Mouse (Mus musculus) left cerebral cortex, adult 18-20 months (tissue): ENCODE measurements around the gene Shisal1. TPM values are rescaled to one million over a fixed set of nuclear protein-coding genes. Genes with fewer than 3 reads are reported as not detected.

ENCODE experiments used
- DNase-seq, 2 experiments: peaks; one replicate each; pipeline ENCODE4 v3.0.0; 2021 to 2022; ENCODE audit warnings: low spot score in 2 of 2, mixed read lengths in 1 of 2
- long read RNA-seq, 2 experiments: library from polyadenylated mRNA; stranded (forward); transcript quantifications; one replicate each; pipeline ENCODE4 v2.0.0; 2021
- total RNA-seq, 2 experiments: library from RNA; stranded (reverse); gene quantifications; 2 replicates each; pipeline ENCODE4 v1.2.3; 2021

Gene Shisal1
- 10 to 100 TPM; 41.6 to 49.5 TPM for total RNA-seq
- long read RNA-seq, experiment 1, full-length matches to known transcripts = 1 of 29 reads
- long read RNA-seq, experiment 1, partial matches to known transcripts = 0 of 29 reads
- long read RNA-seq, experiment 1, other reads (novel, unspliced or antisense) = 28 of 29 reads
- long read RNA-seq, experiment 2, full-length matches to known transcripts = 1 of 27 reads
- long read RNA-seq, experiment 2, partial matches to known transcripts = 0 of 27 reads
- long read RNA-seq, experiment 2, other reads (novel, unspliced or antisense) = 26 of 27 reads

DNA sequence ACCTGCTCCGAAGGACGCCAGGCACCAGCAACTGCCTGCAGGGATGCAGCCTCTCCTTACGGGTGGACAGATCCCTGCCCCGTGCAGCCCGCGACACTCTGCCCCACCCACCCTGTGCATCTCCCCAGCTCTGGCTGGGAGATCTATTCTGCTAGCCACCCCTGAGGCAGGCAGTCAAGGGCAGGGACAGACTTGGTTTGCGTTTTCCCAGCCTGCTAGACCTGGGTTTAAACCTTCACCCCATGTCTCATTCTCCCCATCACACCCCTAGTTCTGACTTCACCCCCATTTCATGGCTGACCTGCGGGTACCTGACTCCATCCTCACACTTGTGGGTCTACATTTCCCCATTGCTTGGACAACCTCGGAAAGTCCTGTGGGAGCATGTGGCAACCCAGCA, at the start of gene Shisal1:
TSS of gene Shisal1 (minus strand) at position 101 of the 400 bp plus-strand sequence.
- no peak for DNase-seq

DNA sequence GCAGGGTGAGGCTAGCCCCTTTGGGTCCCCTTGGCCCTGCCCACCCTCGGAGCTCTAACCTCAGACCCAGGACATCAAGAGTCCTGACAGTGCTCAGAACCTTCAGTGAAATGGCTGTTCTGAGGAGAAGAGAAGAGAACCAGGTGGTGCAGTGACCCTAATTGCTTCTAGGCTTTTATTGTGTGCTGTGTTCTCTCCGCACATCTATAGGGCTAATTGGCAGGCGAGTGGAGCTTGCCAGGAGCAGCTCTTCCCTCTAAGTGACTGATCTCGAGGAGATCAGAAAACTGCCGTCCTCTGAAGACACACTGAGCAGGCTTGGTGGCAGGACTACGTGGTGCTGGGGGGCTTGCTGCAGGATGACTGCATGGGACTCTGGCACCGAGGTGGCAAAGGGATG, 43.6 kb upstream of the Shisal1 start:
- DNase-seq = no peak

DNA sequence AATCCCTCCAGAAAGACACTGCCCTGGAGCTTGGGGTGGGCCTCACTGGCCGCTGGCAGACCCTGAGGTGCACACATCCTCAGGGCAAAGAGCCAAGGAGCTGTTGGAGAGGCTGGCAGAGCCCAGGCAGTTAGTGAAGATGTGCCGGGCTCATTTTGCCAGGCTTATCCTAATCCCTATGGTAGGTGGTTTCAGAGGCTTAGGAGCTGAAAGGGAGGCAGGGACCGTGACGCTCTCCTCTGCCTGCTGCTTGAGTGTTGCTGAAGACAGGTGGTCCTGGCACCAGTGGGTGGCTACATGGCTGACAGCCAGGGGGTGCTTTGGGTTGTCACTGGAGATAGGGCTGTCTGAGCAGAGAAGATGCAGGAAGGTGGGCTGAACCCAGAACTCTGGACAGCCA, 37.4 kb upstream of the Shisal1 start:
- no peak for DNase-seq

DNA sequence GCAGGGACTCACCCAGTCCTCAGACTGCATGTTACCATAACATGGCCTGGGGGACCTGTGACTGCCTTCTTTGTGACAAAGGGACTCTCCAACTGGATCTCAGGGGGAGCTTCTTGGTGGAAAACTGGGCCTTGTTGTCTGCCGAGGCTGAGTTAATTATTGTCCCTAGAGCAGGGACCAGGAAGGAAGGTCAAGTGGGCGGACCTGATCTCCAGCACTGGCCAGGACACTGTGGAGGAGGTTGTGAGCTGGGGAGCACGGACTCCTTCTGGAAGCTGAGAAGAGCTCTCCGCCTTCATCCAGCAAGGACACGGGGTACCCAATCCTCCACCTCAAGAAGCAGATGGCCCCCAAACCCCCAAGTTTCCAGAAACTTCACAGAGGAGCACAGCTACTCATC, 36.7 kb upstream of the Shisal1 start:
- no peak for DNase-seq

DNA sequence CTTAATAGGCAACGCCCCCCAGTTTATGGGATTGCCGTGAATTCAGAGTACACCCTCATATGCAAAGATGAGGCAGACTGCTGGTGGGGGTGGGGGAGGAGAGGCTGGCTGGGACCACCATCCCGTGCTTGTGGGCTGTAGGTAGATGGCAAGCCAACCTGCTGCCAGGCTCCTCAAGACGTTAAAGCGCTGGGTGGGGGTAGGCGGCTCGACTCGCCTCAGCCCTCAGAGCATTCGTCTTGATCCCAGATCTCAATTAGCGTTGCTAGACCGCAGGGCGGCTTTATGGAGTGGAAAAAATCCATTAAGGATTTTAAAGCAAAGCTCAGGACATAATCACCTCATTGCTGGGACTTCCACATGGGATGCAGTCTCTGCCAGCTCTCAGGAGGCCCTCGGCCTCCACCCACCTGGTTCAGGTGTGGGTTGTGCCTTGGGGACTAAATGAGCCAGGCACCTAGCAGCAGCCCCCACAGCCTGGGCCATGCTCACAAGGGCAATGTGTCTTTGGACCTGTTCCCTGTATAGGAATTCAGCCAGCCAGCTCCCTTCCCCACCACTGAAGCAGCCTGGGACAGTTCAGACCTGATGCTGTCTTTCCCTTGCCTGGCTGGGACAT, 34.5 kb upstream of the Shisal1 start:
- no peak for DNase-seq

DNA sequence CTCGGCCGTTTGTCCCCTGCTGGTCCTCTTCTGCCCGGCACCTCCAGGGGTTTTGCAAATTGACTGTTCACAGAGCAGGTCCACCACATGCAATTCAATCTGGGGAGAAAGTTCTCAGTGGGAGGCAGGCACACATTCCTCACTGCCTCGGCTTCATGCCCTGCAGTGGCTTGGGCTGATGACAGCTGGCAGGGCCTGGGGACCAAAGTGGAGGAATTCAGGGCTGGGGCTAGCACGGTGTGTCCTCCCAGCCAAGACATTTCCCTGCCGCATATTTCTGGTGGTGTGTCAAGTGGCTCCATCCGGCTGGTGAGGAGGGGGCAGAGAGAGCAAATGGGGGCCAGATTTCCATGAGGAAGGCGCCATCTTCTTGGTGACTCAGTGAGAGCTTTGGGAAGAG, 22.5 kb upstream of the Shisal1 start:
- no peak for DNase-seq

DNA sequence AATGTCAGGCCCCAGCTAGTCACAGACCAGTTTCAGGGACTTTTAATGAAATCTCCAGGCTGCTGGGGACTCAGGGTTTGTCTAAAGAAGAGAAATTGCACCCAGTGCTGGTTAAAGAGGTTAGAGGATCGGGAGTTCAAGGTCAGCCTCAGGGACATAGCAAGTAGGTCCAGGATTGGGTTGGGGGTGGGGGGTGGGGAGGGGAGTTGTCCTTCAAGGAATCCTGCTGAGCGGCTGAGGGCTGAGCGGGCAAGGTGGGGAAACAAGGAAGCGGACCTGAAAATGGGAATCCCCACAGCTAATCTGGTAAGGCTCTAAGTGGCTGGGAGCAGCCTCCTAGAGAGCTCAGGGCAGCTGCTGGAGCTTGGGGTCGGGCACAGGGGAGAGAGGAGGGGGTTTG, 20.9 kb upstream of the Shisal1 start:
- DNase-seq = no peak

DNA sequence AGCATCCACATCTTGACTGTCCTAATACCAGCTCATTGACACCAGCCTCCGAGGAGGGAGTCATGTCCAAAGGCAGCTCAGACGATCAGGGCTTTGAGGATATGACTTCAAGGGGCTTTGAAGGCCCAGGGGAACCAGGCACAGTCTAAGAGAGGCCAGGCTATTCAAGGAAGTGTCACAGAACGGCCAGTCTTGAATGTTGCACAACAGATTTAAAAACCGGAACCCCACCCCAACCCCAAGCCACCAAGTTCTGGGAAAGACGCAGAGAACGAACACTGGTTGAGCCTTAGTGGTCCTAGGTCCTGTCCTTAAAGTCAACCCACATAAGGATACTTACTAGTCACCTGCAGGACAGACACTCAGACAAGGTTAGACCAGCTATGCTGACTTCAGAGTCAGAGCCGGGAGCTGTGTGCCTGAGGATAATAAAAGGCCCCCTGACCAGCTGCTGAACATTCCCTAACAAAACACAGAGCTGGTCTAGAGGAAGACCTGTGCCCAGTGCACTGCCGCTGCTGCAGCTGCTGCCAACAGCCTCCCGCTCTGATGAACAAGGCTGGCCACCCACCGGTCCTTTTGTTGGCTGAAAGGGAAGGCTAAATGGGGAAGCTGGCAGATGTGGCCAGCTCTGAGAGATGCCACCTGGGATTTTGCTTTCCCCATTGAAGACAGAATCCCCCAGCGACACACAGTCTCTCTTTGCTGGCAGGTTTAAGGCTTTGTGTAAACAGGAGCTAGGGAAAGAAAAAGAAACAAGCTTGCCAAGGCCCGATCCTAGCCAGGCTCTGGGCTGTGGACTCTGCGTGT, 19.8 kb upstream of the Shisal1 start:
- no peak for DNase-seq

DNA sequence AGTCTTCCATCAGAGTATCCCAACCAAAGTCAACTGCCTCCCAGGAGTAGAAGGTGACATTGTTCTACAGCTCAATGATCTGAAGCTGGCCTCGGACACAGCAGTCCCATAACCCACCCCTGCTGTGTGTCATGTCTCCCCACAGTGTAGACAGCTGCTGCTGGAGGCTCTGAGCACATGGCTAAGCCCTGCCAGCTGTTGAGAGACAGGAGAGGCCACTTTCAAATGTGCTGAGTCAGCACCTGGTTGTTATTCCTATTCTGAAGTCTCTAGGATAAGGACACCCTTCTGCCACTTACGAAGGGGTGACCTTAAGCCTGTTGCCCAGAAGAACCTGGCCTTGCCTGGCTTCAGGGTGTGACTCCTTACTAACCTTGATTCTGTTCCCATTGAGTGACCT, 14.5 kb upstream of the Shisal1 start:
- no peak for DNase-seq

DNA sequence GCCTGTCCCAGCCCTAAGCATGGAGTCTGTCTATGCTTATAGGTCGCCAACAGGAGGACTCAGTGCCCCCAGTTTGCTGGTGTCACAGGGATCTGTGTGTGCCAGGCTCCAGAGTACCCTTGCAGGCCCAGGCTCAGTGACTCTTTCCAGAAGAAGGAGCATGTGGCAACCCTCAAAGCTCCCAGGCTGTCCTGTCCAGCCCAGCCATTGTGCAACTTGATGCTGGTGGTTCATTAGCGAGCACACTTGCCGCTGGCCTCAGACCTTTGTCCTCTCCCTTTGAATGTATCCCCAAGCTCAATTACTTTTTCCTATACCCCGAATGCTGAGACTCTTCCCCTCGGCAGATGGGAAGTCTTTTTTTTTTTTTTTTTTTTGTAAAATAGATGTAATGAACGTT, 12.1 kb upstream of the Shisal1 start:
- DNase-seq = no peak

DNA sequence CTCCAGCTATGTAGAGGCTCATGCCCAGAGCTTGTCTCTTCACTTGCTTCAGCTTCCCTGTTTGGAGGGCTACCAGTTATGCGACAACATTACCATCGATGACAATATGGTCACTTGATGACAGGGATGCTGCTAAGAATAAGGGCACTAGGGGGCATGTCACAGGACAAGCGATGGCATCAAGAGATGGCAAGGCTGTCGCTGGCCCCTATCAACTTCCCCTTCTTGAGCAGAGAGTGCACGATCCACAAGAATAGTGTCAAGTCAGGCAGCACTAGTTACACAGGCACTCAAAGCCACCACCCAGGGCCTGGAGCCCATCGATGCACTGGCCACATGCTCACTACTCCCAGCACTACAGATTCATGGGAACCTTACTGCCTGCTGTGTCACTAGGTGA, 8.4 kb upstream of the Shisal1 start:
- no peak for DNase-seq

DNA sequence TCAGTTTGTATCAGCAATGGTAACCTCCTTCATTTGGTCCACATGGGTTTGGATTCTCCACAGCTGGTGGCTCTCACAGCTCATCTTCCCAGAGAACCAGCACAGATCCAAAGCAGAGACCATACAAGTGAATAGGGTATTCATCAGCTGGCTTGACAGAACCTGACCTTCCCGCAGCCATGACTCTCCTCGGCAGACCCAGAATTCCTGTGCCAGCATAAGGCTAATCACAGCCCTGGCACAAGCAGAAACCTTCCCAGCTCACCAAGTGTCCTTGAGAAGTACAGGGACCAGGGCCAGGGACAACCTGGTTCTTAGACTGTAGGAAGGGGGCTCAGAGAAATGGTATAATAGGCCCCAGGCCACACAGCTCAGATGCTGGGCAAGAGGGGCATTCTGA, 6.2 kb upstream of the Shisal1 start:
- DNase-seq = no peak

DNA sequence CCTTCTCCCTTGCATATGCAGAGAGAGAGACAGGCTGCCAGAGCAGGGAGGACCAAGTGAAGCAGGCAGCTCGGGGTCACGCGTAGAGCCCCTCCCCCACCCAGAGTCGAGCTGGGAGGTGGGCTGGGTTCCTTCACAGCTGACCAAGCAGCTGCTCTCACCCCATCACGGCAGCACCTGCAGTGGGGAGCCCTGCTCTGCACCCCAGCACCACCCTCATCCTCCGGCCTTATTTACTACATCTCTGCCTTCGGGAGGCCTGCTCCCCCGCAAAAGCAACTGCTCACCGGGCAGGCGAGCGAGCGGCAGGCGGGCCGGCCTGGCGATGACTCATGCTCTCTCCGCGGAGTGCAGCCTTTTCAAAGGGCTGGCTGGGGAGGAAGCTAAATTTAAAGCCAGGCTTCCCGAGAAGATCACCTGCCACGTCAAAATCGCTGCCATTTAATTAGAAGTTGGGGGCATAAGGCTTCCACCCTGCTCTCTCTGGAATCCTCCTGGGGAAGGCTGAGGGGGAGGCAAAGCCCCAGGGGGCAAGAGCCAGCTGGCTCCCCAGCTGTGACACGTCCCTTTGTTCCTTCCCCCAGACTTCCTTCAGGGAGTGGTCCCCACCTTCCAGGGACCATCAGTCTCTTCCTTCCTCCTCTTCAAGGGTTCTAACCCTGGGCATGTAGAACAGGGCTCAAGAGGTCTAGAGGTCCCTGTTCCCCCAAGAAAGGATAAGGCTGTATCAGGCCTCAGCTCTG, 3.7 kb upstream of the Shisal1 start:
- DNase-seq = peak; percentile 78 to 88

DNA sequence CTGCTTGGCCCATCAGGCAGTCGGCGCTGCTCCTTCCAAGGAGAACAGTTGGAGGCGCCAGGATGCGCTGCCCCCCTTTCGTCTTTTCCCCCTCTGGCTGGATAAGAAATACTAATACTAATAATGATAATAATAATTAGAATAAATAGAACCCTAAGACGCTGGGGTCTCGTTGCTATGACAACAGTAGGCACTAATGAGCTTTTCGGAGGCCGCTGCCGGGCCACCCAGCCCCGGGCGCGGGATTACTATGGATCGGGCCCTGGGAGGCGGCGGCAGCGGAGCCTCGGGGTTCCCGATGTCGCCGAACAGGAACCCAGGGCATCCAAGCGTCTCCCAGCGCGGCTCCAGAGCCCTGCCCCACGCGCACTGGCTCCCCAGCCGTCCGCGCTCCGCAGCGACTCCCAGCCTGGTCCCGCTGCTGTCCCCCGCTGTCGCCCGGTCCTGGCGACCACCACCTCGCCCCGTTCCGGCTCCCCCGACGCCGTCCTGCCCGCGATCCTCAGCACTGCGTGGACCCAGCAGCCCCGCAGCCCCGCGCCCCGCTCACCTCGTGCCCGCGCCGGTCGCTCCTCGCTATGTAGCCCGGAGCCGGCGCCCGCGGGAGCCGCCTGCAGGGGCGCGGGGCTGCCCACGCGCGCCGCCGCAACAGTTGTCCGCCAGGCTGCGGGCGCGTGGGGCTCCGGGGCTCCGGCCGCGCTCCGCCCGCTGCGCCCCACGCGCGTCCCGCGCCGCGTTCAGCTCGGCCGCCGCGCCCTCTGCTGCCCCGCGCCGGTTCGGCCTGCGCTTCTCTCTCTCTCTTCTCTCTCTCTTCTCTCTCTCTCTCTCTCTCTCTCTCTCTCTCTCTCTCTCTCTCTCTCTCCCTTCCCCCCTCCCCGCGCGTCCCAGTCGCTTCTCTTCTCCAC, 833 bp downstream of the Shisal1 start:
- no peak for DNase-seq

DNA sequence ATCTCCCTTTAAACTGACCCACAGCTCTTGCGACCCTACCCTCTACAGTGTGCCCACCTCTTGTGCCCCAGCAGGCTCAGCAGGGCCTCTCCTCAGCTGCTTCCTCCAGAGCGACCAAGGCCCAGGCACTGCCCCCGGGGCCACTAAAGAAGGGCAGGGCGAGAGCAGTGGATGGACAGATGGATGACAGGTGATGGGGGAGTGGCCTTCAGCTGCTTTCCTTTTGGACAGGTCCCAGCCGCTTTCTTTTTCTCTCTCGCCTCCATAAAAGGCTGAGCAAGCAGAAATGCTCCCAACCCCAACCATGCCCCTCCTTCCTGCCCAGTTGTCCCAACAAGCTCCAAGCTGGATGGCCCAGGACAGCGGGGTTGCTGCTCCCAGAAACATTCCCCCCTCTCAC, 2.7 kb downstream of the Shisal1 start:
- DNase-seq = no peak

DNA sequence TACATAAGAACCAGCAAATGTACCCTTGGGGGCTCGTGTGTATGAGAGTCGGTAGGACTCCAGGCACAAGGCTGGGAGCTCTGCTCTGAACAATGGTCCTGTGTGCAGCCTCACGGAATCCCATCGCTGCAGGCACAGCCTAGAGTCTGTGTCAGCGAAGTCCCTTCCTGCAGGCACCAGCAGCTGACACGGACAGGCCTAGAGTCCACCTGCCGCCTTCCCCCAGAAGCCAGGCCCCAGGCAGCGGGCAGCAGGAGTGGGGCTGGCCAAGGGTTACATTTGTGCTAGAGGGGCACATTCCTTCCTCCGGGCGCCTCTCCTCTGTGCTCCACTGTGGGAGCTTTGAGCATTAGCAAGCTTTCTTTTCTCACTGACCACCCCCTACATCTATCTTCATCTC, 3.3 kb downstream of the Shisal1 start:
- DNase-seq = no peak

DNA sequence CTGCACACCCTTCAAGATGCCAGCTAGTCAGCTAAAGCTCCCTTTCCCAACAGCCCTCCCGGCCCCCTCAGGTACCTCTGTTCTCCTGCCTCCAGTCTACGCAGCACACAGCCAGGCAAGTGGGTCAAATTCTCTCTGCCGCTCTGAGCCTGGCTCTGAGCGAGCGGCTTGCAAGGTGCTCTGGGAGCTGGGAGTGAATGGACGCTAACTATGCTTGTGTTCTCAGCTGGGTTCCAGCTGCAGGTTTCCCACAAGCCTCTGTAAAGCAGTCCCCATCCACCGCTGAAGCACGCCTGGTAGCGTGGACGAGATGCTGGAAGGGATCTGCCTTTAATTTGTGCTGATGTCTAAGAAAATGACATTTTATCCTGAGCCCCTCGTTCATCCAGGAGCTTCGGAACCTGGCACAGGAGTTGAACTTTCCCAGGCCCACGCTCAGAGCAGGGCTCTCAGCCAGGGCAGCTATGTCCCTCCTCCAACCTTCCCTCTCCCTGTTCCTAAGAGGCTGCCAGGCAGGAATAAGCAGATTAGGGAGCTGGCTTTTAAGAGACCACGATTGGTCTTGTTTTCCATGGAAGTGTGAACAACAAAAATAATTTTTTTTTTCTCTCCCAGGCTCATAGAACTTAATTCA, 5.1 kb downstream of the Shisal1 start:
- DNase-seq = no peak

DNA sequence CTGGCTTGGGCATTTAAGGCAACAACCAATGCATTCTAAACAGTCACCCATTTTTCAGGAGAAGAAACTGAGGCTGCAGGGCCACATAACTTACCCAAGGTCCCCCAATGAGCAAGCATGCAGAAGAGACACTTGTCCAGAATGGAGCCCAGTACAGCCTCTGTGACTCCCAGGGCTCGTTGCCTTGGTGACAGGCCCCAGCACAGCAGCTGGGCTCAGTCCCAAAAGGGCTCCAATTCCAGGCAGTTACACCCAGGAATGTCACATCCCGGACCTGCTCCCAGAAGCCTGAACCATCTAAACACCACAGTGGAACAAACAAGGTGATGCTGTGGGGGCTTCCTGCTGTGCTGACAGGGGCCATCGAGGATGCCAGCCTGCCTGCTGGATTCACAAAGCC, 6.1 kb downstream of the Shisal1 start:
- DNase-seq = no peak

DNA sequence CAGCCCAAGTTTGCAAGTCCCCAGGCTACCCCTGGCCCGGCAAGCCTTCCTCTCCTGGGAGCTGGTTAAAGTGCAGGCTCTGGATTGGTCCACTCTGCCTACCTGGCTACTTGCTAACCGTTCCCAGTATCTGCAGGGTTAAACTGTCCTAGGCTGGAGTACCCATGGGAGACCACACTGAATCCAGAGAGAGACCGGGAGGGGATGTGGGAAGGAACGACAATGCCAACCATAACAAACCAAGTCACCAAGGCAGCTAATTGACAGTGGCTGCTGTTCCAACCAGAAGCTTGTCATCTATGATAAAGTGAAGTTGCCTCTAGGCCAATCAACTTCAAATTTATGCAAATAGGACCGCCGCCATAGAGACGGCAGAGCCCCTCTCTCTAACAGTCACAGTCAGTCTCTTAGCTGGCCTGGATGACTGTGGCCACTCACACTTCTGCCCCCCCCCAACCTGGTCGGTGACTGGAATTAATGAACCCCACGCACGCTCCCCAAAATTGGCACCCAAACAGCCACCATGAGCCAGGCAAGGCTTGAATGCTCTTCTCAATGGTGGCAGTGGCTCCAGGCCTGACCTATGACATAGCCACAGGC, 13.2 kb downstream of the Shisal1 start:
- no peak for DNase-seq

DNA sequence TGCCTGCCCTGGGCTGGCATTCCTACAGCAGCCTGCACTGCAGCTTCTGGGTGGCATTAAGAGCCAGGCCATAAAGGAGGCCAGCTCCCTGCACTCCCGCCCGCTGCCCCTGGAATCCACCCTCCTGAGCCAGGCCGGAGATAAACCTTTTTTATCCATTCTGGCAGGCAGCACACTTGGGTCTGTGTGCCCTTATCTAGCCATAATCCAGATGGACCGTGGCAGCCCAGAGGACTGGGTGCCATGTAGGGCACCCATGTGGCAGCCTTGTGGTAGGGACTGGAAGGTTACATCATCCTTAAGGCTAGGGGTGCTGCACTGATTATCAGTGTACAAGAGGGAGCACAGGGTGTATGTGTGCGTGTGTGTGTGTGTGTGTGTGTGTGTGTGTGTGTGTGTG, 16.4 kb downstream of the Shisal1 start:
- DNase-seq = no peak
